Mouse (Mus musculus): Measurements from ENCODE around the gene Ndufaf5. TPM values are rescaled to one million over a fixed set of nuclear protein-coding genes. Genes with fewer than 3 reads are reported as not detected.

The Ndufaf5 gene
- polyA plus RNA-seq, 1 experiment from 2014 or later: 5.9 TPM

GRCm38 (mm10) chr2:140200713-140201112 lies 30.3 kb downstream of the Ndufaf5 start:
- Histone ChIP-seq H3K36me3 (ENCODE audit: control insufficient read depth, insufficient read depth) (no peaks in the 10 kb centered on the region), H3K27ac (ENCODE audit: low read length) (no peak overlapping the region), H3K27me3 (ENCODE audit: control insufficient read depth, insufficient read depth, low read depth, low read length) (no peaks in the 10 kb centered on the region), H3K4me3 (ENCODE audit: low read depth, low read length) (no peak overlapping the region), H3K9ac (ENCODE audit: low read depth, low read length) (no peak overlapping the region), H3K4me2 (ENCODE audit: low read depth, low read length) (no peak overlapping the region), H3K9me3 (replicated peaks; ENCODE audit: control insufficient read depth, low read length) (no peaks in the 10 kb centered on the region), H3K4me1 (ENCODE audit: control insufficient read depth, low read depth, low read length) (no peaks in the 10 kb centered on the region)
- WGBS (ENCODE audit: insufficient replicate concordance): 67% methylated on average over 2 of the region's 2 CpGs
- ATAC-seq (ENCODE audit: low read depth): no peak

- H3K4me3 ChIP-seq (ENCODE audit: low read depth, low read length): no peak overlapping the region
- H3K36me3 ChIP-seq (ENCODE audit: control insufficient read depth, insufficient read depth): no peaks in the 10 kb centered on the region
- H3K9me3 ChIP-seq (replicated peaks; ENCODE audit: control insufficient read depth, low read length): no peaks in the 10 kb centered on the region
- no peak overlapping the region for H3K27ac ChIP-seq (ENCODE audit: low read length)
- H3K9ac ChIP-seq (ENCODE audit: low read depth, low read length): no peak overlapping the region
- H3K4me2 ChIP-seq (ENCODE audit: low read depth, low read length): no peak overlapping the region
- WGBS (ENCODE audit: insufficient replicate concordance): 35% methylated on average over 5 of the region's 5 CpGs
- ATAC-seq (ENCODE audit: low read depth): 0 out of 2 replicates have a peak, but pooled peaks have one; percentile 11
- H3K4me1 ChIP-seq (ENCODE audit: control insufficient read depth, low read depth, low read length): no peaks in the 10 kb centered on the region
- no peaks in the 10 kb centered on the region for H3K27me3 ChIP-seq (ENCODE audit: control insufficient read depth, insufficient read depth, low read depth, low read length)
Measured at GRCm38 (mm10) chr2:140202573-140202972, 32.1 kb downstream of the Ndufaf5 start.

GRCm38 (mm10) chr2:140203756-140204155 lies 33.3 kb downstream of the Ndufaf5 start:
- Histone ChIP-seq H3K27me3 (ENCODE audit: control insufficient read depth, insufficient read depth, low read depth, low read length) (no peaks in the 10 kb centered on the region), H3K4me1 (ENCODE audit: control insufficient read depth, low read depth, low read length) (no peaks in the 10 kb centered on the region), H3K9me3 (replicated peaks; ENCODE audit: control insufficient read depth, low read length) (no peaks in the 10 kb centered on the region), H3K9ac (ENCODE audit: low read depth, low read length) (no peak overlapping the region), H3K36me3 (ENCODE audit: control insufficient read depth, insufficient read depth) (no peaks in the 10 kb centered on the region), H3K4me2 (ENCODE audit: low read depth, low read length) (no peak overlapping the region), H3K4me3 (ENCODE audit: low read depth, low read length) (no peak overlapping the region), H3K27ac (ENCODE audit: low read length) (no peak overlapping the region)
- WGBS (ENCODE audit: insufficient replicate concordance): 81% methylated on average over 7 of the region's 7 CpGs
- no peak for ATAC-seq (ENCODE audit: low read depth)

DNA sequence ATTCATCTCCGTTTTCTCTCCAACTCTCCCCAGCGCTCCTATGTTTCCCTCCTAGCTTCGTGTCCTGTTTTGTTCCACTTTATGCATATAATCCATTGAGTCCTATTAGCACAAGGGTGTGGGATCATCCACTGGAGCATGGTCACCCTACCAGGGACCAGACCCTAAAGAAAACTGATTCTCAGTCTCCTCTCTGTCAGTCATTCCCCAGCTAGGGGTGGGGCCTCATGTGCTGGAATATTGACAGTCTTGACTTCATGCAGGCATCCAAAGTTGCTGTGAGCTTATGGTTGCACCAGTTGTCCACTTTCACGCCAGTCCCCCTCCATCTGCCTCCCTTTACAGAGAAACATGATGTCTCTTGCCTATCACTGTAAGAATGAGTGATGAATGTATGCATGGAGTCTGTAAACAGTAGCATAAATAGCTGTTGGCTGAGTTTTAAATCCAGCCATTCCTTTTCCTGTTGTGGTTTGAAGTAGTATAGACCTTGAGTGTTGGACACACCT lies 44.1 kb downstream of the Ndufaf5 start:
- Histone ChIP-seq H3K27ac (ENCODE audit: low read length) (no peak overlapping the region), H3K4me3 (ENCODE audit: low read depth, low read length) (no peak overlapping the region), H3K9ac (ENCODE audit: low read depth, low read length) (no peak overlapping the region), H3K4me2 (ENCODE audit: low read depth, low read length) (no peak overlapping the region), H3K9me3 (replicated peaks; ENCODE audit: control insufficient read depth, low read length) (no peaks in the 10 kb centered on the region), H3K36me3 (ENCODE audit: control insufficient read depth, insufficient read depth) (no peaks in the 10 kb centered on the region), H3K27me3 (ENCODE audit: control insufficient read depth, insufficient read depth, low read depth, low read length) (no peaks in the 10 kb centered on the region), H3K4me1 (ENCODE audit: control insufficient read depth, low read depth, low read length) (no peaks in the 10 kb centered on the region)
- ATAC-seq (ENCODE audit: low read depth): no peak
- 67% methylated on average over 4 of the region's 4 CpGs for WGBS (ENCODE audit: insufficient replicate concordance)

DNA sequence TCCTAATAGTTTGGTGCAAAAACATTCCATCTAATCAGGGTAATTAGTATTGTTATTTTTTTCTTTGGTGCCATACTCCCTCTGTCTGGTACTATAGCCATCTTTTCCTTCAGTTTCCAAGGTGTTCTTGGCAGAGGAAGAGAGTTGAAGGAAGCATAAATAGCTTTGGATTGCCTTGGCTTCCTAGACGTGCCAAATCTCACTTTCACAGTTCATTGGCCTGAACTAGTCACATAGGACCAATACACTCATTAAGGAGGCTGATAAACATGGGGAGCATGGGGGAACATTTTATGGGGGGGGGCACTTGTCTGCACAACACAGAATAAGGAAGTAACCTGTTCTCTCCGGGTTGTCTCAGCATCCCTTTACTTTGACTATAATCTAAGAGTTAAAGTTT lies 45.0 kb downstream of the Ndufaf5 start:
- H3K27ac ChIP-seq (ENCODE audit: low read length): no peak overlapping the region
- H3K4me1 ChIP-seq (ENCODE audit: control insufficient read depth, low read depth, low read length): no peaks in the 10 kb centered on the region
- H3K27me3 ChIP-seq (ENCODE audit: control insufficient read depth, insufficient read depth, low read depth, low read length): no peaks in the 10 kb centered on the region
- H3K4me2 ChIP-seq (ENCODE audit: low read depth, low read length): no peak overlapping the region
- no peak overlapping the region for H3K4me3 ChIP-seq (ENCODE audit: low read depth, low read length)
- H3K9me3 ChIP-seq (replicated peaks; ENCODE audit: control insufficient read depth, low read length): no peaks in the 10 kb centered on the region
- H3K9ac ChIP-seq (ENCODE audit: low read depth, low read length): no peak overlapping the region
- H3K36me3 ChIP-seq (ENCODE audit: control insufficient read depth, insufficient read depth): no peaks in the 10 kb centered on the region
- ATAC-seq (ENCODE audit: low read depth): no peak
- WGBS (ENCODE audit: insufficient replicate concordance): 51% methylated on average over 2 of the region's 2 CpGs

GRCm38 (mm10) chr2:140215965-140216364 lies 45.5 kb downstream of the Ndufaf5 start:
- 39% methylated on average over 1 of the region's 1 CpGs for WGBS (ENCODE audit: insufficient replicate concordance)
- no peak overlapping the region for H3K27ac ChIP-seq (ENCODE audit: low read length)

DNA sequence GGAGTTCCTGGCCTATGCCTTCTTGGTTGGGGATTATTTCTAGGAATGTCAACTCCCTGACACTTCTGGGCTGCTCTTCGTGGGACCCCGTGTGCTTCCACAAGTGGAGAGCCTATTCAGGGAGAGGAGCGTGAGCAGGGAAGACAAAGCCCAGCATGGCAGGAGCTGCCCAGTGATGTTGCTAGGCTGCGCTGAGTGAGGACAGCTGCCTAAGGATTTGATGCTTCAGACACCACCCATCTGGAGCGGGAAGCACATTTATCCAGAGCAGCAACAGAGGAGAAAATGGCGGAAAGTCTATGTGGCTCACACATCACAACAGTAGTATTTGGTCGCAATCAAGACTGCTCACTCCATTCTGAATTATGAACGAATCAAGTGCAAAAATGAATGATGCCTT lies 49.9 kb downstream of the Ndufaf5 start:
- H3K4me3 ChIP-seq (ENCODE audit: low read depth, low read length): no peak overlapping the region
- H3K27me3 ChIP-seq (ENCODE audit: control insufficient read depth, insufficient read depth, low read depth, low read length): no peaks in the 10 kb centered on the region
- no peak overlapping the region for H3K9ac ChIP-seq (ENCODE audit: low read depth, low read length)
- no peak overlapping the region for H3K27ac ChIP-seq (ENCODE audit: low read length)
- H3K9me3 ChIP-seq (replicated peaks; ENCODE audit: control insufficient read depth, low read length): no peaks in the 10 kb centered on the region
- ATAC-seq (ENCODE audit: low read depth): no peak
- WGBS (ENCODE audit: insufficient replicate concordance): 58% methylated on average over 8 of the region's 8 CpGs
- H3K36me3 ChIP-seq (ENCODE audit: control insufficient read depth, insufficient read depth): no peaks in the 10 kb centered on the region
- no peaks in the 10 kb centered on the region for H3K4me1 ChIP-seq (ENCODE audit: control insufficient read depth, low read depth, low read length)
- no peak overlapping the region for H3K4me2 ChIP-seq (ENCODE audit: low read depth, low read length)

More at GRCm38 (mm10) chr2:140215965-140216364, 45.5 kb downstream of the Ndufaf5 start:
- Histone ChIP-seq H3K4me3 (ENCODE audit: low read depth, low read length) (no peak overlapping the region), H3K27me3 (ENCODE audit: control insufficient read depth, insufficient read depth, low read depth, low read length) (no peaks in the 10 kb centered on the region), H3K9me3 (replicated peaks; ENCODE audit: control insufficient read depth, low read length) (no peaks in the 10 kb centered on the region), H3K9ac (ENCODE audit: low read depth, low read length) (no peak overlapping the region), H3K4me1 (ENCODE audit: control insufficient read depth, low read depth, low read length) (no peaks in the 10 kb centered on the region), H3K4me2 (ENCODE audit: low read depth, low read length) (no peak overlapping the region), H3K36me3 (ENCODE audit: control insufficient read depth, insufficient read depth) (no peaks in the 10 kb centered on the region)
- no peak for ATAC-seq (ENCODE audit: low read depth)

- ATAC-seq (ENCODE audit: low read depth): no peak
- 29% methylated on average over 1 of the region's 1 CpGs for WGBS (ENCODE audit: insufficient replicate concordance)
- H3K9me3 ChIP-seq (replicated peaks; ENCODE audit: control insufficient read depth, low read length): no peaks in the 10 kb centered on the region
Measured at GRCm38 (mm10) chr2:140230295-140230694, 59.8 kb downstream of the Ndufaf5 start.

DNA sequence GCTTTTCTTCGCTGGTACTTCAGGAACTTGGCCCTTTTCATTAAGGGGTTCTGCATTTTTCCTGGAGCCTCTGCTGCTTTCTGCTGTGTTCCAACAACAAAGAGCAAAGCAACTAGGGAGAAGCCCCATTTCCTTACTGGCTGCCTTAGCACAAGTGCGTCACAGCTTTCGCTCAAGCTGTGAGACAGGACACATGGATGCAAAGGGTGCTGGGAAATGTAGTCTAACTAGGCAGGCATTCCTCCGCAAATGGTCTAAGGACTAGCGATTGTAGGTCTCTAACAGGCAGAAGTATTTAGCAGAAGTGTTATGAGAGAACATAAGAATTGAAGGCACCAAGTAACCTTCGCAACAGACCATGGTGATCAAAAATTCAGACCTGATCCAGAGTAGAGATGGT lies 66.8 kb downstream of the Ndufaf5 start:
- no peak overlapping the region for H3K9ac ChIP-seq (ENCODE audit: low read depth, low read length)
- no peaks in the 10 kb centered on the region for H3K27me3 ChIP-seq (ENCODE audit: control insufficient read depth, insufficient read depth, low read depth, low read length)
- H3K27ac ChIP-seq (ENCODE audit: low read length): no peak overlapping the region
- H3K4me3 ChIP-seq (ENCODE audit: low read depth, low read length): no peak overlapping the region
- H3K9me3 ChIP-seq (replicated peaks; ENCODE audit: control insufficient read depth, low read length): no peaks in the 10 kb centered on the region
- no peaks in the 10 kb centered on the region for H3K36me3 ChIP-seq (ENCODE audit: control insufficient read depth, insufficient read depth)
- no peak overlapping the region for H3K4me2 ChIP-seq (ENCODE audit: low read depth, low read length)
- WGBS (ENCODE audit: insufficient replicate concordance): 55% methylated on average over 6 of the region's 6 CpGs
- H3K4me1 ChIP-seq (ENCODE audit: control insufficient read depth, low read depth, low read length): no peaks in the 10 kb centered on the region
- no peak for ATAC-seq (ENCODE audit: low read depth)

More at GRCm38 (mm10) chr2:140230295-140230694, 59.8 kb downstream of the Ndufaf5 start:
- Histone ChIP-seq H3K27ac (ENCODE audit: low read length) (no peak overlapping the region), H3K4me3 (ENCODE audit: low read depth, low read length) (no peak overlapping the region), H3K27me3 (ENCODE audit: control insufficient read depth, insufficient read depth, low read depth, low read length) (no peaks in the 10 kb centered on the region), H3K9ac (ENCODE audit: low read depth, low read length) (no peak overlapping the region), H3K36me3 (ENCODE audit: control insufficient read depth, insufficient read depth) (no peaks in the 10 kb centered on the region), H3K4me2 (ENCODE audit: low read depth, low read length) (no peak overlapping the region), H3K4me1 (ENCODE audit: control insufficient read depth, low read depth, low read length) (no peaks in the 10 kb centered on the region)
